Mouse (Mus musculus) hindbrain, embryonic 16.5 days (tissue): ENCODE measurements at regions not wholly inside any gene's neighbourhood (a gene's known extent, or its start where the extent isn't known, plus 50 kb on each side); places are given as distances from the start of the nearest gene placed in this dataset.
"Not testable (repeated sequence)": the region's sequence is repeated elsewhere in the genome, so short reads cannot be mapped to it uniquely, and the experiment has no call there.

ENCODE experiments used
- ATAC-seq: fragments of 200-750 bp; cut with Nextera tagmentation; 2 replicates; pipeline ENCODE4 v1.8.0; 2017; ENCODE audit warnings: moderate TSS enrichment, moderate library complexity
- H3K27ac ChIP-seq: fragments of 300-500 bp; sonication (generic); 2 replicates; pipeline ENCODE4 v1.5.1; 2014; ENCODE audit warnings: low read depth, mild to moderate bottlenecking, control low read depth, low read length, moderate library complexity
- H3K27me3 ChIP-seq: fragments of 300-500 bp; sonication (generic); replicated peaks from 2 replicates; pipeline ENCODE4 v1.6.1; 2014; ENCODE audit warnings: low read length; ENCODE audit not compliant: control insufficient read depth, insufficient read depth
- H3K36me3 ChIP-seq: fragments of 300-500 bp; sonication (generic); 2 replicates; pipeline ENCODE4 v1.6.1; 2014; ENCODE audit warnings: mild to moderate bottlenecking, low read length, moderate library complexity, mixed read lengths; ENCODE audit not compliant: control insufficient read depth, insufficient read depth
- H3K4me1 ChIP-seq: fragments of 300-500 bp; sonication (generic); 2 replicates; pipeline ENCODE4 v1.6.1; 2014; ENCODE audit warnings: low read depth, low read length; ENCODE audit not compliant: control insufficient read depth, insufficient read depth
- H3K4me2 ChIP-seq: fragments of 300-500 bp; sonication (generic); 2 replicates; pipeline ENCODE4 v1.6.1; 2014; ENCODE audit warnings: mild to moderate bottlenecking, low read length, control low read depth, moderate library complexity
- H3K4me3 ChIP-seq: fragments of 300-500 bp; sonication (generic); 2 replicates; pipeline ENCODE4 v1.5.1; 2014; ENCODE audit warnings: mild to moderate bottlenecking, low read length, control low read depth, moderate library complexity
- H3K9ac ChIP-seq: fragments of 300-500 bp; sonication (generic); 2 replicates; pipeline ENCODE4 v1.6.1; 2014; ENCODE audit warnings: low read depth, mild to moderate bottlenecking, control low read depth, low read length, moderate library complexity
- H3K9me3 ChIP-seq: fragments of 300-500 bp; sonication (generic); 2 replicates; pipeline ENCODE4 v1.6.1; 2014; ENCODE audit warnings: mild to moderate bottlenecking, low read length, moderate library complexity; ENCODE audit not compliant: control insufficient read depth
- WGBS: fragments of 180-500 bp; shearing (Covaris S2); extraction: QIAGEN DNeasy Blood & Tissue Kit; methylation state at CpG from one replicate; pipeline ENCODE4 v1.1.7; 2014; 5-methylcytosine and 5-hydroxymethylcytosine counted together

- Histone ChIP-seq H3K4me1 (no peaks in the 10 kb centered on the region), H3K27me3 (no peaks in the 10 kb centered on the region), H3K36me3 (no peaks in the 10 kb centered on the region), H3K4me3 (no peak overlapping the region), H3K27ac (no peak overlapping the region), H3K9ac (no peak overlapping the region), H3K4me2 (no peak overlapping the region), H3K9me3 (no peaks in the 10 kb centered on the region)
- ATAC-seq = no peak
- WGBS = 64% methylated on average over 4 of the region's 4 CpGs
Measured at GRCm38 (mm10) chr11:41261254-41261653, 506.1 kb upstream of the Ccng1 start.

GRCm38 (mm10) chr11:41259915-41260619 is 505.0 kb upstream of the Ccng1 start:
- H3K9me3 ChIP-seq = no peaks in the 10 kb centered on the region
- H3K36me3 ChIP-seq = no peaks in the 10 kb centered on the region
- H3K9ac ChIP-seq = no peak overlapping the region
- no peak overlapping the region for H3K4me3 ChIP-seq
- H3K4me2 ChIP-seq = peak overlapping the region; percentile 10; the same call in 1 of the 2 replicates
- H3K27ac ChIP-seq = no peak overlapping the region
- 65% methylated on average over 18 of the region's 18 CpGs for WGBS
- no peak for ATAC-seq
- no peaks in the 10 kb centered on the region for H3K4me1 ChIP-seq
- H3K27me3 ChIP-seq = no peaks in the 10 kb centered on the region

- not testable (repeated sequence) for H3K9me3 ChIP-seq, H3K36me3 ChIP-seq, H3K4me3 ChIP-seq, H3K27me3 ChIP-seq, H3K4me2 ChIP-seq, H3K27ac ChIP-seq, ATAC-seq, H3K9ac ChIP-seq, H3K4me1 ChIP-seq
- 27% methylated on average over 3 of the region's 3 CpGs for WGBS
Measured at GRCm38 (mm10) chr11:41214501-41214900, 459.4 kb upstream of the Ccng1 start.

GRCm38 (mm10) chr11:41202228-41202627 is 447.1 kb upstream of the Ccng1 start:
- no peaks in the 10 kb centered on the region for H3K36me3 ChIP-seq
- no peak overlapping the region for H3K4me2 ChIP-seq
- H3K9ac ChIP-seq = no peak overlapping the region
- H3K27me3 ChIP-seq = no peaks in the 10 kb centered on the region
- no peak for ATAC-seq
- 100% methylated on average over 1 of the region's 1 CpGs for WGBS
- H3K4me1 ChIP-seq = no peaks in the 10 kb centered on the region
- H3K27ac ChIP-seq = no peak overlapping the region
- no peak overlapping the region for H3K4me3 ChIP-seq
- no peaks in the 10 kb centered on the region for H3K9me3 ChIP-seq

GRCm38 (mm10) chr11:41193981-41194380 is 438.9 kb upstream of the Ccng1 start:
- no peaks in the 10 kb centered on the region for H3K9me3 ChIP-seq
- H3K27ac ChIP-seq = no peak overlapping the region
- no peak overlapping the region for H3K4me3 ChIP-seq
- H3K9ac ChIP-seq = no peak overlapping the region
- no peaks in the 10 kb centered on the region for H3K36me3 ChIP-seq
- H3K4me2 ChIP-seq = no peak overlapping the region
- no peak for ATAC-seq
- no peaks in the 10 kb centered on the region for H3K27me3 ChIP-seq
- 83% methylated on average over 3 of the region's 3 CpGs for WGBS
- H3K4me1 ChIP-seq = no peaks in the 10 kb centered on the region

- Histone ChIP-seq H3K9me3 (no peaks in the 10 kb centered on the region), H3K9ac (no peak overlapping the region), H3K27ac (peak overlapping the region; percentile 61), H3K27me3 (no peaks in the 10 kb centered on the region), H3K4me1 (peaks cover 3% of the 10 kb centered on the region; the same call in 1 of the 2 replicates), H3K36me3 (no peaks in the 10 kb centered on the region), H3K4me2 (no peak overlapping the region), H3K4me3 (no peak overlapping the region)
- 13% methylated on average over 2 of the region's 2 CpGs for WGBS
- ATAC-seq = peak; percentile 67
Measured at GRCm38 (mm10) chr11:41160492-41161175, 405.5 kb upstream of the Ccng1 start.

GRCm38 (mm10) chr11:41159927-41160326 is 404.8 kb upstream of the Ccng1 start:
- Histone ChIP-seq H3K36me3 (no peaks in the 10 kb centered on the region), H3K4me2 (no peak overlapping the region), H3K4me3 (no peak overlapping the region), H3K9ac (no peak overlapping the region), H3K4me1 (peaks cover 3% of the 10 kb centered on the region; the same call in 1 of the 2 replicates), H3K27me3 (no peaks in the 10 kb centered on the region), H3K27ac (no peak overlapping the region), H3K9me3 (no peaks in the 10 kb centered on the region)
- ATAC-seq = no peak
- WGBS = 58% methylated on average over 1 of the region's 1 CpGs

- no peak overlapping the region for H3K9ac ChIP-seq
- H3K4me1 ChIP-seq = peaks cover 3% of the 10 kb centered on the region; the same call in 1 of the 2 replicates
- no peaks in the 10 kb centered on the region for H3K27me3 ChIP-seq
- H3K4me2 ChIP-seq = no peak overlapping the region
- 61% methylated on average over 4 of the region's 4 CpGs for WGBS
- H3K9me3 ChIP-seq = no peaks in the 10 kb centered on the region
- no peak overlapping the region for H3K4me3 ChIP-seq
- H3K36me3 ChIP-seq = no peaks in the 10 kb centered on the region
- H3K27ac ChIP-seq = 0 out of 2 replicates have a peak overlapping the region, but pooled peaks have one; percentile 23
- peak; percentile 58; the same call in 1 of the 2 replicates for ATAC-seq
Measured at GRCm38 (mm10) chr11:41158761-41159596, 403.9 kb upstream of the Ccng1 start.

GRCm38 (mm10) chr11:41157321-41157720 is 402.2 kb upstream of the Ccng1 start:
- Histone ChIP-seq H3K27me3 (no peaks in the 10 kb centered on the region), H3K4me2 (no peak overlapping the region), H3K4me1 (peaks cover 3% of the 10 kb centered on the region; the same call in 1 of the 2 replicates), H3K9me3 (no peaks in the 10 kb centered on the region), H3K36me3 (no peaks in the 10 kb centered on the region), H3K4me3 (no peak overlapping the region), H3K27ac (no peak overlapping the region), H3K9ac (no peak overlapping the region)
- ATAC-seq = no peak
- 86% methylated on average over 11 of the region's 11 CpGs for WGBS
